Mouse (Mus musculus) cortical plate, adult 2 months (tissue): ENCODE results near the gene Immp2l.

Experiments used
- CTCF ChIP-seq: fragments of 200-500 bp; IDR thresholded peaks from 2 replicates; pipeline ENCODE4 v1.5.1; 2011; ENCODE audit warnings: mild to moderate bottlenecking, control low read depth, low read length; ENCODE audit not compliant: insufficient read depth; ENCODE audit errors: extremely low read depth
- POLR2A ChIP-seq: fragments of 200-500 bp; IDR thresholded peaks from 2 replicates; pipeline ENCODE4 v1.6.1; 2011; ENCODE audit warnings: mild to moderate bottlenecking, low read length, control low read depth; ENCODE audit not compliant: insufficient read depth; ENCODE audit errors: extremely low read depth

DNA sequence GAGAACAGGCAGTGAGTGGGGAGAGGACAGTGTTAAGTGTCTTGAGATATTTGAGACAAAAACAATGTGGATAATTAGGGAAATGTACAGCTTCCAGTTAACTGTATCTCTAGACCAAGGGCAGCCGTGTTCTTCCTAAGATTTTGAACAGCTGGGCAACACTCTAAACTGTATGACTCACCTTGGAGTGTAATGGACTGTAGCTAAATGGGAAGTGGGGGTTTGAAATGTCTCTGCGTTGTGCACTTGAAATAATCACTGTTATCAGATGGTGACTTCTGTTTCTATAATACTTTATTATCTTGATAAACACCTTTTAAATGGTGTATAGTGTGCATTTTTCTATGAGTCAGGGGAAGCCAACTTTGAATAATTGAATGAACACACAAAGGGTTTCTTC lies 457.6 kb downstream of the Immp2l start:
- TF ChIP-seq CTCF: no peak
- TF ChIP-seq POLR2A: no peak
